Mouse (Mus musculus) testis, adult 2 months (tissue): ENCODE data around the gene D10Wsu102e. TPM values are rescaled to one million over a fixed set of nuclear protein-coding genes. Genes with fewer than 3 reads are reported as not detected.

Source experiments
- H3K27ac ChIP-seq: fragments of 200-500 bp; 2 replicates; pipeline ENCODE4 v1.5.1; 2012; ENCODE audit warnings: low read depth, low read length; ENCODE audit not compliant: control insufficient read depth, insufficient read depth
- H3K27me3 ChIP-seq: fragments of 200-500 bp; 2 replicates; pipeline ENCODE4 v1.6.1; 2012; ENCODE audit warnings: mild to moderate bottlenecking, low read length, moderate library complexity; ENCODE audit not compliant: control insufficient read depth, insufficient read depth
- H3K36me3 ChIP-seq: fragments of 200-500 bp; 2 replicates; pipeline ENCODE4 v1.6.1; 2012; ENCODE audit warnings: mild to moderate bottlenecking, low read length; ENCODE audit not compliant: control insufficient read depth, insufficient read depth
- H3K4me1 ChIP-seq: fragments of 200-500 bp; 2 replicates; pipeline ENCODE4 v1.6.1; 2012; ENCODE audit warnings: low read length; ENCODE audit not compliant: control insufficient read depth, insufficient read depth
- H3K4me3 ChIP-seq: fragments of 200-500 bp; 2 replicates; pipeline ENCODE4 v1.5.1; 2012; ENCODE audit warnings: low read depth, mild to moderate bottlenecking, low read length, moderate library complexity, mixed read lengths; ENCODE audit not compliant: control insufficient read depth
- CTCF ChIP-seq: fragments of 200-500 bp; IDR thresholded peaks from 2 replicates; pipeline ENCODE4 v1.5.1; 2012; ENCODE audit warnings: low read depth, mild to moderate bottlenecking, inconsistent platforms, low read length, moderate library complexity; ENCODE audit not compliant: control insufficient read depth, insufficient read depth, insufficient replicate concordance
- POLR2A ChIP-seq: fragments of 200-500 bp; IDR thresholded peaks from 2 replicates; pipeline ENCODE4 v1.6.1; 2012; ENCODE audit warnings: low read depth, mild to moderate bottlenecking, inconsistent platforms, low read length, moderate library complexity; ENCODE audit not compliant: control insufficient read depth
- polyA plus RNA-seq: library from polyadenylated mRNA; depleted of rRNA; stranded (reverse); fragments of >200 nt; gene quantifications from 2 replicates; pipeline ENCODE4 v1.2.3, GENCODE M21; 2012

D10Wsu102e gene
- polyA plus RNA-seq, 1 experiment: 0.42 TPM

DNA sequence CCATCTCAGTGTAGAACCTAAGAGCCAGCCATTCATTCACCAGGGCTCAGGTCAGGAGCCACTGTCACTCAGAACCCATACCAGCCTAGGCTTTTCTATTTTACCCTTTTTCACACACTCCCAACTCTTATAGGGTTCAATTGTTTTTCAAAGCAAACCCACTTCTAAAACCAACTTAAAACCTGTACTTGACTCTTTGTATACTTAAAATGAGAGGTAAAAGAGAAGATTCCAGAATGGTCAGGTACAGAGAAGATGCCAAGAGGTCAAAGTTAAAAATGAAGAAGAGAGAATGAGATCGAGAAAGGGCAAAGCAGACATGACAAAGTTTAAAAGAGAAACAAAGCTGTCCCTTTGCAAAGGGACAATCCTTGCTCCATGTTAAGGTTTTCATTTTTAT, 34.1 kb upstream of the D10Wsu102e start:
- no peaks in the 10 kb centered on the region for H3K27me3 ChIP-seq
- no peak for TF ChIP-seq POLR2A
- TF ChIP-seq CTCF: no peak
- peaks cover 6% of the 10 kb centered on the region for H3K4me1 ChIP-seq
- H3K4me3 ChIP-seq: no peak overlapping the region
- H3K36me3 ChIP-seq: no peaks in the 10 kb centered on the region
- no peak overlapping the region for H3K27ac ChIP-seq

DNA sequence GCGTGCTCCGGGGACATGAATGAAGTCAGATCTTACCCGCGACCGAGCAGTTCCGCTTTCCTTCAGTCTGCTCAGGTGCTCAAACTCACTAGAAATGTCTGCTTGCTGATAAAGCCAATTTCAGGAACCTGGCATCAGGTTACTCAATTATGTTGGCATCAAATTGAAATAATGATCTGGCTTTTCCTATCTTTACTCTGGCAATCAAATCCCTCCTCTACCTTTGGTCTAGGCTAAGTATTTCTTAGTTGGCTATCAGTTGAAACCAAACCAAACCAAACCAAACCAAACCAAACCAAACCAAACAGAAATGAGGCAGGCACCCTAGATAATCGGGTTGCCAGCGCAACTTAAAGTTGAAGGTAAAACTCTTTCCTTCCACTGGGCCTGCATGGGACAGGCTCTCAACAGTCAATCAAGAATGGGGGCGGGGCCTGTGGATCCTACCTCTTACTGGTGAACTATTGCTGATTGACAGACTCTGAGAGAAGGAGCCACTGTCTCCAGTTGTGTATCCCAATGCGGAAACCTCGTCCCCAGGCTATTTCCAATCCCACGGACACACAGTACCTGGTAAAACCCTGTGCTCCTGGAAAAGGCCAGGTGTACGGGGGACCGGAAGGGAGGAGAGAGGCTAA, 33.3 kb upstream of the D10Wsu102e start:
- H3K27ac ChIP-seq: no peak overlapping the region
- no peaks in the 10 kb centered on the region for H3K36me3 ChIP-seq
- peaks cover 6% of the 10 kb centered on the region for H3K4me1 ChIP-seq
- H3K27me3 ChIP-seq: no peaks in the 10 kb centered on the region
- H3K4me3 ChIP-seq: no peak overlapping the region
- no peak for TF ChIP-seq POLR2A

DNA sequence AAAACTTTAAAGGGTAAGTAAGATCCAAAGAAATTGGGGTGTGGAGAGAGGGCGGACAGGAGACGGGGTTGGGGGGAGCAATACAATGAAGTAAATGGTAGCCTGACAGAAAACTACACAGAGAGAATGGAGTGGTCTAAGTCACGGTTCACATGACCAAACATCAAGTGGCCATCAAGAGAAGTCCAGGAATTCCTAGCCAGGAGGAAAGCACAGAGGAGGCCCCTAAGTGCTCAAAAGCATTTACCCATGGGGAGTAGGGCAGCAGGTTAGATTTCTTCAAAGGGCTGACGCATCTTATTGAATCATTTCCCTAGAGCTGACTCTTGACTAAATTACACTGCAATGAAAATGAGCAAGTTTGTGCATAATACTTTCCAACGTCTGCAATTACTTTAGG, 31.2 kb upstream of the D10Wsu102e start:
- peak overlapping the region; percentile 43 for H3K4me3 ChIP-seq
- no peaks in the 10 kb centered on the region for H3K36me3 ChIP-seq
- peaks cover 6% of the 10 kb centered on the region for H3K4me1 ChIP-seq
- H3K27ac ChIP-seq: no peak overlapping the region
- no peaks in the 10 kb centered on the region for H3K27me3 ChIP-seq
- TF ChIP-seq CTCF: no peak
- TF ChIP-seq POLR2A: no peak

DNA sequence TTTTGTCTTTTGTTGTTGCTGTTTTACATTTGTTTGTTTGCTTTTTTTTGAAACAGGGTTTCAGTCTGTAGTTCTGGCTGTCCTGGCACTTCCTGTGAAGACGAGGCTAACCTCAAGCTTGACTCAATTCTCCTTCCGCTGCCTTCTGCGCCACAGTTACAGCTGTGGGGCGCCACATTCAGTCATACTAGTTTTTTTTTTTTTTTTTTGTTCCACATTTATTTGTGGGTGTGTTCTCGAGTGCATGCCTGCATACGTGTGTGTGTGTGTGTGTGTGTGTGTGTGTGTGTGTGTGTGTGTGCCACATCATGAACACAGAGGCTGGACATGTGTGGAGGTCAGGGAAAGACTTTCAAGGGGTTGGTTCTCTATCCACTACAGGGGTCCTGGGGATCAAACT, 29.7 kb upstream of the D10Wsu102e start:
- Histone ChIP-seq H3K36me3 (no peaks in the 10 kb centered on the region), H3K4me1 (peaks cover 6% of the 10 kb centered on the region), H3K27me3 (no peaks in the 10 kb centered on the region), H3K4me3 (peak overlapping the region; percentile 15), H3K27ac (no peak overlapping the region)
- TF ChIP-seq CTCF (no peak), POLR2A (no peak)

DNA sequence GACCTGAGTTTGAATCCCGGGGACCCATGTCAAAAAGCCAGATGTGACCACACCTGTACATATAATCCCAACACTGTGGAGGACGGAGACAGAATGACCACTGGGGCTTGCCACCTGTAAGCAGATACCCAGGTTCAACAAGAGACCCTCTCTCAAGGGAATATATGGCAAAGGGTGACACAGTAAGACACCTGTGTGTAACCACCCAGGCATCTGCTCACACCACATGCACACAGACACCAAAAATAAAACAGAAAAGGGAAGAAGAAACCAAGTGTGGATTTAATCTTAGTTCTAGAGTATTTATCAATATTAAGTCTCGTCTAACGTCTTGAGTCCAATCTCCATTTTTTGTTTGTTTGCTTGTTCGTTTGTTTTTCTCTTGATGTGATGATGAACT, 28.2 kb upstream of the D10Wsu102e start:
- Histone ChIP-seq H3K27me3 (no peaks in the 10 kb centered on the region), H3K27ac (no peak overlapping the region), H3K4me3 (no peak overlapping the region), H3K36me3 (no peaks in the 10 kb centered on the region), H3K4me1 (peaks cover 3% of the 10 kb centered on the region; the same call in 1 of the 2 replicates)
- TF ChIP-seq POLR2A (no peak), CTCF (no peak)

DNA sequence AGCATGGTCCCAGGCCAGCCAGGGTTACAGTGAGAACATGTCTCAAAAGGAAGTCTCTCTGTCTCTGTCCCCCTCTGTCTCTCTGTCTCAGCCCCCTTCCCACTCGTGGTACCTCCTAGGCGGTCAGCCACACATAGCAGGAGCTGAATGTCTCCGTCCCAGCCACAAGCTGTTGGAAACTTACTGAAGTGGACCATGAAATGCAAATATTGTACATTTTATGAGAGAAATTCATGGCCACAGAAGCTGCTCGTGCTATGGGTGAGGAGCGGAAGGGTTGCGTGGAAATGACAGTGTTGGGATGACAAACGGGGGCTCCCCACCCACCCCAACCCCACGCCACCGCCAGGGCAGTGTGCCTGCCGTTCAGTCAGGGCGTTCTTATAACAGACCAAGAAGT, 27.4 kb upstream of the D10Wsu102e start:
- H3K36me3 ChIP-seq: no peaks in the 10 kb centered on the region
- H3K4me1 ChIP-seq: peaks cover 3% of the 10 kb centered on the region
- H3K4me3 ChIP-seq: no peak overlapping the region
- no peak for TF ChIP-seq POLR2A
- TF ChIP-seq CTCF: no peak
- no peaks in the 10 kb centered on the region for H3K27me3 ChIP-seq
- no peak overlapping the region for H3K27ac ChIP-seq

DNA sequence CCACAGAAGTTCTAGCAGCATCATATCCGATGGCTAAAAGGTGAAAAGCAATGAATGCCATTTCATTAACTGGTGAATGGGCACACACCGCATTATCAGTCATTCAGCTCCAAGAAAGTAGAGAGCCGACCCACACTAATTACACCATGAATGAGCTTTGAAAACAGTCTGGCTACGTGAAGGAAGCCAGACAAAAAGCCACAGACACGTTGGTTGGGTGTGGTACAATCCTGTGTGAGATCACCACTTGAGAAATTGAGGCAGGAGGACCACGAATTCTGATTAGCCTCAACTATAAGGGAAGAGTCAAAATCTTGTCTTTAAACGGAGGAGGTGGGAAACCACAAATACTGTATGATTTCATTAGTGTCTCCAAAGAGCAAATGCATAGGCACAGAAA, 23.7 kb upstream of the D10Wsu102e start:
- no peaks in the 10 kb centered on the region for H3K27me3 ChIP-seq
- no peak overlapping the region for H3K27ac ChIP-seq
- H3K36me3 ChIP-seq: no peaks in the 10 kb centered on the region
- no peak overlapping the region for H3K4me3 ChIP-seq
- no peak for TF ChIP-seq POLR2A
- no peak for TF ChIP-seq CTCF
- peaks cover 7% of the 10 kb centered on the region for H3K4me1 ChIP-seq

DNA sequence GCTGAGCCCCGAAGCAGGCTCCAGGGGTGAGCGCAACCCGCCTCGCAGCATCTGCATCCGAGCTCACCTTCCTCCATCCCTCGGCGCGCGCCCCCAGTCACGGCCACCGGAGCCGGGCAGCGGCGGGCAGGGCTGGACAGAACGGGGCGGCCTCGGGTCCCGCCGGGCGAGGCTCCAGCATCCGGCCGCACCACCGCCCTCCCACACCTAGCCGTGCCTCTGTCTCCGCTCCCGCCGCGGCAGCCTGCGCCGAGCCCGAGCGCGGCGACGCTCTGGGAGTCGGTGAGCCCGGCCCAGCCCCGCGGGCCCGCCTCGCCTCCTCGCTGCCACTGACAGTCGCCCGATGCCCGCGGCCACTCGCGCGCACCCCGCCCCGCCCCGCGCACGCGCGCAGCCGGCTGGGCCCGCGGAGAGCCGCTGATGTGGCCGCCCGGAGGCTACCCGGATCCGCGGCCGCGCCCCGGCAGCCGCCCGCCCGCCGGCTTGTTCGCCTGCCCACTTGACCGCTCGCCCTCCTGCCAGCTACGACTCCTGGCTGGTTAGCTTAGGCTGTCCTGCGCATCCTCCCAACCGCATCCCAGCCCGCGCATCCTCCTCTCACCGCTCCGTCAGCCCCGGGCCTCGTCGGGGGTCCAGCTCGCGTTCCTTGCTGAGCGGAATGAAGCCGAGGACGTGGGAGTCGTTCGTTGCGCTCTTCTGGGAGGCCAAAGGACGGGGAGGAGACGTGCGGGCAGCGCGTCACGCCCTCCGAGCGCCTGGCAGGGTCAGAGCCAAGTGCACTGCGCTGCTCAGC, 22.7 kb upstream of the D10Wsu102e start, which contains the start of gene Slc41a2:
Slc41a2 (minus strand) TSS at position 724 of the 793 bp plus-strand sequence.
- H3K36me3 ChIP-seq: no peaks in the 10 kb centered on the region
- peak within 1 kb of the TSS; percentile 79 for H3K27ac ChIP-seq
- H3K4me3 ChIP-seq: peak within 1 kb of the TSS; percentile 89
- no peaks in the 10 kb centered on the region for H3K27me3 ChIP-seq
- TF ChIP-seq CTCF (no peak), POLR2A (peak; percentile 49; the same call in 1 of the 2 replicates)
- H3K4me1 ChIP-seq: peaks cover 7% of the 10 kb centered on the region
